Mouse (Mus musculus): Measurements from ENCODE around the gene Tmem120b.

Tmem120b gene

DNA sequence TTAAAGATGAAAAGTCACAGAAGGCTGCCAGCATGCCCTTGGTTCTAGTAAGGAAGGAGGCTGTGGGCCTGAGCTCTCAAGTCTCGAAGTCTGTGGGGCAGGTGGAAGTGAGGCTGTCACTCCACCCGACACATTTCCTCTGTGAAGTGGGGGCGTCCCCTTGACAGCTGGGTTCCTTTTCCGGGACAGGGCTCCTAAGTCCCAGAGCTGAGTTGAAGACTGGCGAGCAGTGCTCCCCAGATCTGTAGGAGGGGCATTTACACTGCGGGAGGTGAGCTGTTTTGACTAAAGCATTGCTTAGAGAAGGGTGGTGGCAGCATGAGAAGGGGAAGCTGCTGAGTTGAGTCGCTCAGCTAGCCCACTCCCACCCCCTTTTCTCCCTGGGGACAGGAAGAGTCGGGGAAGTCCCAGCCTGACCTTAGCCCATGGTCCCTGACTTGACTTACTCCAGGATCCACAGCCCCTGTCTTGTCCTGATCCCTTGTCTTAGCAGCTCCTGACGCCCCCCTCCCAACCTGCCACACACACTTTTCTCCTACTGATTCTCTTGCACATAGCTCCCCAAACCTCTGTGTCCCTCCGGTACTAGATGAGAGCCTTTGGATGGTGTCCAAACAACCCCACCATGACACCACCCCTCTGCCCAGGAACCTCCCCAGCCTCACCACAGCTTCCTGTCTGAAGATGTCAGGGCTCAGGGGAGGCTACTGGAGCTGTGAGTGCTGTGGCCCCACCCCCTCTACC, 60.4 kb downstream of the Tmem120b start:
- no peak for DNase-seq (ENCODE audit: low spot score)

DNA sequence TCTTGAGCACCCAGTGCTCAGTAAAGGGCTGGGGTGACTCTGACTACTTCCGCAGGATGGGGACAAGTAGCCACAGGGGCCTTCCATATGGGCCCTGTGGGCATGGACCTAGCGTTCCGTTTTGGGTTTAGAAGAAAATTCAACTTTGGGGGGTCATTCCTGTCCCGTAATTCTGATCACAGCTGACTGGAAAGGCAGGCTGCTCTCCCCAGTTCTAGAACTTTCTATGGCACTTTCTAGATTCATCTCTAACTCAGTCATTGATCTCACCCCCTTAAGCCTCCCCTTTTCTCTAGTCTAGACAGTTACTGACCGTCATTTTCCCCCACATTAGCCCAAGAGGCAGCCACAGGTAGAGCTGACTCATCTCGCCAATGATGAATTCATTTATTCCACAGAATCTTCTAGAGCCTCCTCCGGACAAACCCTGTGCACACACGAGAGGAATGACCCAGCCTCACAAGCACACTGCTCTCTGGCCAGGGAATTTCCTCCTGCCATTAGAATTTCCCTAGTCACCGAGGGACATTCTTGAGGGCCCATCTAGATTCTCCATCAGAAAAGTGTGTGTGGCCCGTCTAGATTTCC, 61.0 kb downstream of the Tmem120b start:
- DNase-seq (ENCODE audit: low spot score): no peak

DNA sequence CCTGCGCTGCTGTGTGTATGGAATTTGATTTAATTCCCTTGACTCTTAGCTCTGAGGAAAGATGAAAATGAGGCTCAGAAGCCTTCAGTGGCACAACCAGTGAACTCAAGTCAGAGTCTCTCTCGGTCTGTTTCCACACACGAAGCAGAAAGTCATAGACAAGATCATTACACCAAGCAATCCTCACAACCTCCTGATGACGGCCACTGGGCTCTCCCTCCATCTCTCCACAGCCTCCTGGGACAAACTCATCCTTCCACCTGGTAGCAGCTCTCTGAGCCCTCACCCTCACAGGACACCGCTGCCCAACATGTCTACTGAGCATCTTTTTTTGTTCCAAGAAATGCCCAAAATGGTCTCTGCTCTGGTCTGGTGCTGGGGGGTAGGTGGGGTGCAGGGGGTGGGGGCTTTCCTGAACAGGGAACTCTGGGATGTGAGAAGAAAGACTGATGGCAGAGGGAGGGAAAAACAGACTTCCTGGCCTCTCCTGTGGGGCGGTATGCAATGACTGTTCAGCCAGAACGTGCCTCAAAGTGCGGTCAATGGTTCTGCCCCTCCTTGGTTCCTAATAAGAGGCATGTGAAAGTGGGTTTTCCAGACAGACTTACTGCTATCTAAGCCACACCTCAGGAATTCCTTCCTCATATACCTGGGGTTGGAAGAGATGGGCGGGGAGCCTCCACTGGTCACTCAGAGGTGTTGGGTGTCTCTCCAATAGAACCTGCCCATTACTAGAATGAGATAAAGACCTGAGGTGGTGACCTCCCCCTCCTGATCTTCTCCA, 62.0 kb downstream of the Tmem120b start:
- DNase-seq (ENCODE audit: low spot score): no peak

DNA sequence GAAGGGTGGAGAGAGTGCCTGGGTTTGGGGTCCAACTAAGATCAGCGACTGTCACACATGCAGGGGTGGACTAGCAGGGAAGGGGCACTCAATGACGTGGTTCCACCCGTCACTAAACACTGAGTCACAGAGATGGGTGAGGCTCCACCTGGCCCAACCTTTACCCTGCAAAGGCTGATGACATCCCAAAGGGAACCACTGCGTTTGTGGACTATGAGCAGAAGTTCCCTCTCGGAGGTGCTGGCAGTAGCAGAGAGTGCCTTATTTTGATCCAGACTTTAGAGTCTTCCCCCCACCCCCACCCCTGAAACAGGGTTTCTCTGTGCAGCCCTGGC, 62.6 kb downstream of the Tmem120b start:
- DNase-seq (ENCODE audit: low spot score): no peak

DNA sequence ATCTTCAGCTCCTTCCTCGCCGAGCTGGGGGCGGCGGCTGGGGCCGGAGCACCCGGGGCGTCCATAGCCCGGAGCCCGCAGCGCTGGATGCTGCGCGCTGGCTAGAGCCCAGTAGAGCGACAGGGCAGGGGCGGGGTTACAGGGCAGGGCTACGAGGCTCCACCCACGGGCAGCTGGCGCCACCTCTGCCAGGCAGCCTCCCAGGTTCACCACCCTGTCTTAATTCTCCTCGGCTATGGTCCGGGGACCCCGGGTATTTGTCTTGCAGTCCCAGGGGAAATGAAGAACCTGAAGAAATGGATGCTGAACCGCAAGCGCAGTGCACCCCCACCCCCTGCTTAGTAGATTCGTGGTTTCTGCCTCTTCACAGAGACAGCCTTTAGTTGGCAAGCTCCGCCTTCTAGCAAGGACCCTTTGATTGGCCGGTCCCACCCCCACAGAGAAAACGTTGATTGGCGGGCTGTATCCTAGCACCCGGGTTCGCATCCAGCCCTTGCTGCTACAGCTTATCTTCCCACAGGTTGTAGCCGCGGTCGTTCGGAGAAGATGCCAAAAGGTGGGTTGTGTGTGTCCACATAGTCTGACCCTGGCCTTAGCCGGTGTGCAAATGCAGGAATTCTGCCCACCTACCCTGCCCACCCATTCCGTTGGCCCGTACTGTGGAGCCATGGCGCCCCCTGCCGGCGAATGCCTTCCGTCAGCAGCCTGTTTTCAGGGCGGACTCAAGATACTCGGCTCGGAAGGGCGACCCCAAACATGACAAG, 64.3 kb downstream of the Tmem120b start, which contains the start of gene Rhof:
TSS of gene Rhof (minus strand) at position 385 of the 764 bp plus-strand sequence.
- no peak for DNase-seq (ENCODE audit: low spot score)

DNA sequence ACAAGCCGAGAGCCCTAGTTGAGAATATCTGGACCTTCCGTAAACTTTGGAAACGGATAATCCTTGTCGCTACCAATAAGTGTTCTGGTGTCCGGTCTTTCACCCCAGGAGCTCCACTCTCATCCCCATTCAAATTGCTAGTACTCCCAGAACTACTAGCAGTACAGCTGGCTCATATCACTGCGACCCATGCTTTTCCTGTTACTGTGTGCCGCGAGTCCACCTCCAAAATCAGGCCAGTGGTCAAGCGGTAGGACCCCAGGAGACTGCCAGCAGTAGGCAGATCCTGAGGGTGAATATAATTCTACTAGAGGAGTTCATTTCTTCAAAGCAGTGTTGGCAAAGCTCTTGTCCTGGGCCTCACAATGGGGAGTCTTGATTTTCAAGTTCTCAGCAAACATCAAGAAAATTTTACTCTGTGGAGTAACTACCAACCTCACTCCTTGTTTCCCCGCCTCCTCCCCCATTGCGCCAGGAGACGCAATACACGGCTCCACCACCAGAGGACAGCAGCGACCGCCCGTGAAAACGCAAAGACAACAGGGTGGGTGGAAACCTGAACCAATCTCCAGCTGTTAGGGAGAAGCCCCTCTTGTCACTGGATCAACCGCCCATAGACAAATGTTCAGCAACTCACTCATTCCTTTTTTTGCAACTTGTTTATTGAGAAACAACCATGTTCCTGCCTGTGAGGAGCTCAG, 65.0 kb downstream of the Tmem120b start:
- no peak for DNase-seq (ENCODE audit: low spot score)

DNA sequence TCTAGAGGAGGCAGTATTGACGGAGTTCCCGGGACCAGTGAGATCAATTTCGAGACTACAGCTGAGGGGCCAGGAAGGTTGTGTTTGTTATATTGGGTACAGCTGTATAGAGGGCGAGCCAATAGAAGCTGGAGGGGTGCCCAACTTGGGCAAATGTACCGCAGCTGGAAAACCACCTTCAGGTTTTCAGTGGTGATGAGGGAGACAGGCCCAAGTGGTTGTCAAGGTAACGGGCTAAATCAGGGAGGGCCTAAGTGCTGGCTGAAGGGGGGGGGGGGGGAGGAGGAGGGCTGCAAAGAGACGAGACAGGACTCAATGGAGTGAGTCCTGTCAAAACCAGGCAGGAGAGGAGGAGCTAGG, 65.5 kb downstream of the Tmem120b start:
- no peak for DNase-seq (ENCODE audit: low spot score)

DNA sequence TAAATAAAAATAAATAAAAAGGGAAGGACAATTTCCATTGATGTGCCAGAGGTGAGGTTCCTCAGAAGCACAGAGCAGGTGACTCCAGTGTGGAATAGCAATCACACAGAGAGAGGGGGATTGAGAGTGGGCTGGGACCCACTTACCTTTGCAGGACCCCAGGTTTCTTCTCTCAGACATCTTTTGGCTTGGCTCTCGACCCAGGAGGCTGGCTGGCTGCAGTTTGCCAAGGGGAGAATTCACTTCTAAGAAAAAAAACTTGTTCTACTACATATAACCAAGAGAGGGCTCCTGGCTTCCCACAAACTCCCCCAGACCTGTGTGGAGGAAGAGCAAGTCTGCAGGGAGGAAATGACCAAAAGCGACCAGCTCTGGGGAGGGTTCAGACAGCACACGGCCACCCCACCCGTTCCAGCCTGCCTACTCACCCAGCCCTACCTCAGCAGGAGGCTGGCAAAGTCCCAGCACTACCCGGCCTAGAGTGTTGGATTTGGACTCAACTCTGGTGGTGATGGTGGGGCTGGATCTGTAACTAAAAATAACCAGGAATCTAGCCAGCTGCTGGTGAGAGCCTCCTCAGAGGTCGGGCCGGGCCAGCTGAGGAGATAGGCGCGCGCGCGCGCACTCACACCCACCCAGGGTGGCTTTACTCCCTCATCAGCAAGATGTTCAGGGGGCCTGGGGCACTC, 66.1 kb downstream of the Tmem120b start:
- DNase-seq (ENCODE audit: low spot score): no peak

DNA sequence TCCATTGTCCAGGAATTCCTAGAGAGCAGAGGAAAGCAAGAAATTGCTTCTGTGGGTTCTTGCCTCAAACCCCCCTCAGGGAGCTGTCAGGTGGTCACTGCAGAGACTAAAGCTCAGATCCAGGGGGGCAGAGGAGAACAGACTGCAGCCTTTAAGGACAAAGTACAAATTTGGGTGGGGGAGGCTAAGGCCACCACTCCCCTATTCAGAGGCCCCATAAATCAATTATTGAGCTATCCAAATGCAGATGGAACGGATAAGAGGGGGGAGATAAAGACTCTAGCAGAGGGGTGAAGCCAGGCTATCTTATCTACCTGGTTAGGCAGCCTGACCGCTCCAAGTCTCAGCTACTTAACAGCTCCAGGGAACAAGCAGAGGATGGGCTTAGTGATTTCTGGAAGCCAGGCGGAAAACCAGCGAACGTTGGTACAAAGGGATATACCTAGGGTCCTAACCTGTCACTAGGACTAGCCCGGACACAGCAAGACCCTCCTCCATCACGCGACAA, 66.7 kb downstream of the Tmem120b start:
- DNase-seq (ENCODE audit: low spot score): no peak

DNA sequence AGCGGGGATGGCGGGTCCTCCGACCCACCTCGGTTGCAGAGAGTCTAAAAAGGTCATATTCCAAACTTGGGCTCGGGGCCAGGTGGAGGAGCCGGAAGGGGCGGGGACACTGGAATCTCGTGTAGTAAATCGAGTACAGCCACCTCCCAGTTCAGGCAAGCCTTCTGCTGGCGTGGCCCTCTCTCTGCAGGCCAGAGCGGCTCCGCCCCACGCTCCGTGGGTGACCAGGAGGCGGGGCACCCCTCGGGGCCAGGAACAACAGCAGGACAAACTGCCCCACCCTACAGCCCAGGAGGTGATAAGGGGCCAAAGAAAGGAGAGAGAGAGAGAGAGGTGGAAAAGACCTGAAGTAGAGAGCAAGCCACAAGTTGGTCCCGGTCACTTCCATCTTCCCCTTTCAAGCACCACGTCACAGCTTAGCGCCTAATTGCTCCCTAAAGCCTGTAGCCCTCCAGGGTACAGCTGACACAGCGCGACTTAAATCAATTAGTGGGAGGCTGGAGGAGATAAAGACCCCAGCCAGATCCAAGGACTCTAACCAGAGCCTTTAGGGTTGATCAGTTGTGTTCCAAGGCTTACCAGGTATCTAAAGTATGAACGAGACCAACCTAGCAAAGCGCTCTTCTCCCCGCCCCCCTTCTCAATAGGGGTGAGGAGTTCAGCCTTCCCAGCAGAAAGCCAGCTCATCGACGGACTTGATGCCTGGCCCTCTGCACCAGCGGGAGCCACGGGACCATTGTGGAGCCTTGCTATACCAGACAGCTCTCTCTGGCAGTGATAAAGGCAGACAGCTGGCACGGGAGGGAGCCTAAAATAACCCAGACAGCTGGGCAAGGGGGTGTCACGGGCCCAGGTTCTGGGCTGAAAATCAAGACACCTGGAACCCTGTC, 67.5 kb downstream of the Tmem120b start:
- DNase-seq (ENCODE audit: low spot score): no peak

DNA sequence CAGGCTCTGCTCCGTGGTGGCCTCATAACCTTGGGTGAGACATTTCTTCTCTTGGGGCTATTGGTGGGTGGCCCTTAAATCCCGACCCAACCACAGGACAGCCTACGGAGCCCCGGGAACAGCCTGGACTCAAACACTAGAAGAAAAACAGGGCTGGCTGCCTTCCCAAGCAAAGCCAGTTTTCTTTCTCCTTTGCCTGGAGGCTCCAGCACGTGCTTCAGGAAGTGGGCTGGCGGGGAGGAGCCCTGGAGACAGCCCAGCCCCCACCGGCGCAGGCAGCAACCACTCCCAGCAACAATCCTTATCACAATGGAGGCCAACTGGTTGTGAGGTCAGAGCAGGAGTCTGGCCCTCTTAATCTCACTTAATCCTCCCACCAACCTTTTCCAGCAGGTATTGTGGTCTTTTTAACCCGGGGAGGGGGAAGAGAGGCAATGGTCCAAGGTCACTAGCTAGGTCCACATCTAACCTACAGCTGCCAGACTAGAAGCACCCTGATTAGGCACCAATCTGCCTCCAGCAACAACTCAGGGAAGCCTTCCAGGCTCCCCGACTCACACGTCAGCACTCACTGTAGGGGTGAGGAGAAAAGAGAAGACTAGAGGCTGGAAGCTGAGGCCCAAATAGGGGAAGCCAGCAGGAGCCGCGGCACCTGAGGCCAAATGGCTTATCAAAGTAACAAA, 68.3 kb downstream of the Tmem120b start:
- no peak for DNase-seq (ENCODE audit: low spot score)

DNA sequence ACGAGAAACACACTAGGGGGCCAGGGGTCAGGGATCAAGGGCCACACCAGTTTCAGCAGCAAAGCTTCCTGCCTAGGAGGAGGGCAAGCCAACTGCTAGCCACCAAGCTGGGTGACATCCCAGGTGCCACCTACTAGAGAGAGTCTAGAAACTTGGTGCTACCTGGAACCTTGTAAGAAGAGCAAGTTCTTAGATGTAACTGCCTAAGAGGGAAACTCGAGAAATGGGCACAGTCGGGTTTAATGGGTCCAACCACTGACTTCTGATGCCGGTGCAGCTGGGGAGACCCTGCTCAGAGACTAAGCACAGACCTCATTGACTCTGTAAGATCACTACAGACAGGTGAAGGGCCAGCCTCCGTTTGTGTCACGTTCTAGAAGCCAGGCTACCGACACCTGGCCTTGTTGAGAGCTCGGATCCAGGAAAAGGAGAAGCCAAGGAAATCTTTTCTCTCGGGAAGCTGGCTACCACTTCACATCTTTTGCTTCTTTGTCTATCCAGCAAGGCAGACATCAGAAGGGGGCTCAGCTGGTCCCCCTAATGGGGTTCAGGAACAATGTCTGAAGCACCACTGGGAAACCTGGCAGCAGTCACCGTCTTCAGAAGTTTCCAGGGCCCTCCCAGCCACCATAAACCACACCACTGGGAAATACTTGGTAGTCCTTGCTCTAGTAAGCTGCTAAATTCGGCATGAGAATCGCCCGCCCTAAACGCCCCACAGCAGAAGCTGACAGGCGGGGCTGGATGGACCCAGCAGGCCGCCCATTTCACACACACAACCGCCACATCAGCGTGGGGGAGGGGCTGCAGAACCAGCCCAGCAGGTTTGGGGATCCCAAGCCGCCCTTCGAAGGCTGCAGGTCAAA, 69.1 kb downstream of the Tmem120b start:
- DNase-seq (ENCODE audit: low spot score): no peak

DNA sequence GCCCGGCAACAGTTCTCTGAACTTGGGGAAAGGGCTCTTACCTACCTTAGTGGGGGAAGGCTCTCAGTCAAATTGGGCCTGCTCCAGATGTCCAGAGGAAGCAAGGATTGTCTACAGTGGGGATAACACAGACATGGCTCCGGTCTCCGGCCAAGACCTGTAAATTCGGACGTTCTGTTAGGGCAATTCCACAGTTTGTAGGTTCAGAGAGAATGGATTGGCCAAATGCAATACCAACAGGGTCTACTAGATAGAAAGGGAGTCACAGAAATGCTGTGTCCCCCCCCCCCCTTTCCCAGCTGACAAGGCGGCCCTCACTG, 69.7 kb downstream of the Tmem120b start:
- DNase-seq (ENCODE audit: low spot score): no peak

DNA sequence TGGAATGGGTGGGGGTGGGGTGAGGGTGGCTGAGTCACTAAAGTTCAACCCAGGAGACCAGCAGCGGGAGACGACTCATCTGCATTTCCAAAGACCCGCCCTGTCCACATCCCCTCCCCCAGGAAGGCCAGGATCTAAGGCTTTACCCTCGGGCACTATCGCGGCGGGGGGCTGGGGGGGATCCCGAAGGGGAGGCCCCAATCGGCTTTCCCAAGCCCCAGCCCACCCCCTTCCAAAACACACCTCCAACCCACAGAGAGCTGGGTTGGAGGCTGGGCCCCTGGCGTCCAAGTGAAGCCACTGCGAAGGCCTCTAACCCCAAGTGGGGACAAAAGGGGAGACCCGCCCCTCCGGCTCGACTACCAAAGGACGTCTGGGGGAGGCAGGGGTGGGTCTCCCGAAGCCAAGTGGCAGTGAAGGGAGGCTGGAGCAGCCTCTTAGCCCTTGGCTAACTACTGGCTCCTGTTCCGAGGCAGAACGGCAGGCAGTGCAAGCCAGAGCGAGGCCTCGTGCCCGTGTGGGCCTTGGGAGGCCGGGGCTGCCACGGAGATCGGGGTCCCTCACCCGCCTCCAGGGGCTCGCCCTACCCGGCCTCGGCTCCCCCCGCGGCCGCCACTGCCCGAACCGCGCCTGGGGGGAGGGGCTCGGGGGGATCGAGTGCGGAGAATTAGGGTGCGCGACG, 70.2 kb downstream of the Tmem120b start:
- DNase-seq (ENCODE audit: low spot score): no peak

DNA sequence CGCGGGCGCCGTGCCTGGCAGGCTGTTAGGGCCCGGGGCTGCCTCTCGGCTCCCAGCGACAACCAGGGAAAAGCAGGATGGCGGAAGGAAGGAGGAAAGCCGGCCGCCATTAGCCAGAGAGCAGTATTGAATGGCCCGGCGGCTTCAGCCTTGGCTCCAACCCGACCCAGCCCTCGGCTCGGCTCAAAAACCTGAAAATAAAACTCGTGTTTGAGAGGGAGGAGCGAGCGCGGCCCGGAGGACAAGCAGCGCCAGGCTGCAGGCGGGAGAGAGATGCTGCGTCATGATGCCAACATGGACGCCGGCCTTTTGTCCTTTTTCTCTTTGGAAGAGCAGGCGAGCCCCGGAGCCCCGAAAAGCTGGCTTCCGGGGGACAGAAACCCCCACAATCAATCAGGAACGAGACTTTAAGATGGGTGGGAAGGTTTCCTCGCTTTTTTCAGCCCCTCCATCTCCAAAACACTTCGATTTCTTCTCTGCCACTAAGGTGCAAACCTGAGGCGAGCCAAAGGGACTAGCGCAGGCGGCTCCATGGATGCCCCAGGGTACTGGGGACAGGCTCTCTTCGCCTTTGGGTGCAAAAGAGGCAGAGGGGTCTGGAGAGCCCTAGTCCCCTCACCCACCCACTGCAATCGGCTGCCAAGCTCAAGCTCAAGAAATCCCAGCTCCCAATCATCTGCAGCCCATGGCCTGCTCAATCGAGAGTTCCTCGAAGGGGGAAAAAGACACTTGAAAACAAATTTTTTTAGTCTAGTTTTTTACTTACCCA, 70.9 kb downstream of the Tmem120b start:
- DNase-seq (ENCODE audit: low spot score): no peak

DNA sequence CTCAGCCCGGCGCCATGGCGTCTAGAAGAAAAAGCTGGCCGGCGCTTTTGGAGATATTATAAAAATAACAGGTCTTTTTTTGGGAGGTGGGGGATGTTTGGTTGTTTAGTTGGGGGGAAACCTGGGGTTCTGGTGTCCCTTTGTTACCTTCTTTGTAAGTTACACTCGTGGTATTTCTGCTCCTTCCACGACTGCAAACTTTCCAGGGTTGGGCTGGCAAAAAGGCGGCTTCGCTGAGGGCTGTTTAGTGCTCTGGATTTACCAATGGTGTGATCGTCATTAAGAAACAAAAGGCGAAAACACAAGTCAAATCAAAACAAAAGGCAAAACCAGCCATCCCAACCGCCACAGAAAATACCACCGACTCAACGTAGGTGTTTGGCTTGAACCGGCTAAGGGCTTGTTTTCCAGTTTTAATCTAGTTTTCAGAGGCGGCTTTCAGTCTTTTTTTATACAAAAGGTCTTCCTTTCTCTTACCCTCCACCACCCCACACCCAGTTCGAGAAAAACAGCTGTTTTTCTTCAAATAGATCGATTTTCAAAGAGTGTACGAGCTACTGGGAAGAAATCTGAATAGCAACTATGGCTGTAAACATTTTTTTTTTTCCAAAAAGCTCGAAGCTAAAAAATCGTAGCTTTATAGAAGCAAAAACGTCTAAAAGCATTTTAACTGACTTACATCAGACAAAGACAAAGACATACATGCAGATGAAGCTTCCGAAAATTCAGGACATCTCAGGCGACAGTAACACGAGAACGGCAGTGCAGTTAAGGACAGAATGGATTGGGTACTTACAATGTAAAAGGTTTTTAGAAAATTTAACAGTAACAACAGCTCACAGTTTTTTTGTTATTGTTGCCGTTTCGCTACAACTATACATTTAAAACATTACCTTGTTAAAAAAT, 71.8 kb downstream of the Tmem120b start:
- no peak for DNase-seq (ENCODE audit: low spot score)
